Mouse (Mus musculus) thymus, adult 18-20 months (tissue): ENCODE measurements around the gene Doc2a.
A peak's percentile ranks its signal among the peaks of the same experiment; 100 is the strongest.

ENCODE experiments used
- DNase-seq, 2 experiments: peaks; one replicate each; pipeline ENCODE4 v3.0.0; 2022; ENCODE audit warnings: mixed read lengths in 2 of 2

Gene Doc2a

GRCm38 (mm10) chr7:126823940-126824339, 23.3 kb upstream of the Doc2a start:
- no peak for DNase-seq

DNA sequence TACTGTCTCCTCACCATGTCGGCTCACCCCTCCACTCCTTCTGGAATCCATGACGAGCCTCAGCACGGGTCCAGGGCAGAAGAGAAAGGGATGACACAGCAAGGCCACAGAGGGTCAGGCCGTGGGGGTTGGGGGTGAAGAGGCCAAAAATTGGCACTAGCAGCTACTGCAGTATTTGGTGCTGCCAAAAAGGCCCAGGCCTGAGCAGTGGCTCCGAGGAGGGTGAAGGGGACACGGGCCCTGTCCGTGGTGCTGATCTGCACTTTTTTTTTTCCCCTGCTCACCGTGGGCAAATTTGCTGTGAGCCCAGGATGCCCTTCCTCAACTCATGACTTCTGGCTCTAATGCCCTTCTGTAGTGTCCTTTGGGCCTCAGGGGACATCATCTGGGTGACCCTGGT, 21.8 kb upstream of the Doc2a start:
- no peak for DNase-seq

DNA sequence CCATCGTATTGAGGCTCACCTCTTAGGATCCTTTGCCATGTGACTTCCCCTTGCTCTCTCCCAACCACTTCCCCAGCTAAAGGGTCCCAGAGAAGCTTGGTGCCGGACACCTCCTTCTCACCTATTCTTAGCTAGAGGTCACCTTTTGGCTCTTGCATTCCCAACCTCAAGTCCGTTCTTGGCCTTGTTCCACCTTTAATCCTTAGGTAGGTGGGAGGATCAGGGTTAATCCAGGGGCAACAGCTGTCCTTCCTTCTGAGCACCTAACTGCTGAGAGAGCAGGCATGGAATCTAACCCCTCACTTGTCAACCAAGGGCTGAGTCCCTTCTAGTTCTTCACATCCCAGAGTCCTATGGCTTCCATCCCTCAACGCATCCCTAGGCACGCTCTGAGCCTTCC, 21.3 kb upstream of the Doc2a start:
- DNase-seq = no peak

DNA sequence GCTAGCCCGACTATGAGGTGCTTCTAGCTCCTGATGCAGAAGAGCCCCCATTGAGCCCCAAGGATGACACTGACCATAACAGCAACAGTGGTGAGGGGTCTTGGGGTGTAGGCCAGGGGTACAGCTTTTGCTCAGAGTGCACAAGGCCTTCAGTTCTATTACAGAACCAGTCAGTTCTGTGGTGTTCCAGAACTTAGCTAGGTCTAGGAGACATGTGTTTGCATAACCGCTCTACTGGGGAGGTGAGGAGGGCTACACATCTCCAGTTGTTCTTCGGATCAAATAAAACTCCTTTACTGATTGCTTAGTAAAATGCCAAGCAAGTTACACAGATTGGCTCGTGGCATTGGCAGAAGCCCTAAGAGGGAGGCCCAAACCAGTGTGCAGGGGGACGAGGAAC, 15.7 kb upstream of the Doc2a start, which contains the start of gene 4930451I11Rik:
TSS of gene 4930451I11Rik (minus strand) at position 101 of the 400 bp plus-strand sequence.
- no peak for DNase-seq

DNA sequence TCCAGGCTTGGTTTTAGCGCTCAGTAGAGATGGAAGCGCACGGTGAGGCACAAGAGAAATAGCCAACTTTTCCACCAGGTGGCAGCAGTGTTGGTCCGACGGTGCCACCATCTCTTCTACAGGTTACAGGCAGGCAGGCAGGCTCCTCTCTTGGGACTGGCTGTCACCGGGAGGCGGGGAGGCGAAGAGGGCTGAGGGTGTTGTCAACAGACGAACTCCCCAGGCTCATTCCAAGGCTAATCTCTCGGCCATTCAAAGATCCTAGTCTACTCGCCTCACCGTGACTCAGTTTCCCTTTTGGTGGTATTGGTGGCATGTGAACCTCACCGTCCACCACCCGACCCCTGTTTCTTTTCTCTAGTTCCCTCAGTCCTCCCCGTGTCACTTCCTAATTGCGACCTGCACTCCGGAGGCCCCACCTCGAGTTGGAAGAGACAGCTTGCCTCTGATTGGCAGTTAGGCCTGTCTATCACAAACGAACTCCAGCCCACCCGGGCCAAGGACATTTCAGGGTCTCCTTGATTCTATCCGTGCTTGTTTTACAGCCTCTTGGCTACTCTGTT, 15.1 kb upstream of the Doc2a start:
- peak; percentile 51 to 68 for DNase-seq

- DNase-seq = no peak
These were observed 13.9 kb upstream of the Doc2a start for GRCm38 (mm10) chr7:126833294-126833693.

DNA sequence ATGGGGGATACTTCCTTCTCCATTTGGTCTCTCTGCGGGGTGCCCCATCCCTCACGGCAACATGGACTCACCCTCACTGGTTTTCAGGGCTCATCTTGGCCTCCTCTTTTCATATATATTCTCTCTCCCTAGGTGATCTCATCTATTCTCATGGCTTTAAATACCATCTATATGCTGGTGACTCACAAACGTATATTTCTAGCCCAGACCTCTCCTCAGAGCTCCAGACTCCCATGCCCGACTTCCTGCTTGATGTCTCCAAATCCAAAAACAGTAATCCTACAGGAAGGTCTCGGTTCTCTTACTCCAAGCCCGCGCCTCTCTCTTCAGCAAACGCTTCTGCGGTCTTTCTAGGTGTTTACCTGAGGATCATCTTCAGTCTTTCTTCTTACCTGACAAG, 3.9 kb upstream of the Doc2a start:
- no peak for DNase-seq

DNA sequence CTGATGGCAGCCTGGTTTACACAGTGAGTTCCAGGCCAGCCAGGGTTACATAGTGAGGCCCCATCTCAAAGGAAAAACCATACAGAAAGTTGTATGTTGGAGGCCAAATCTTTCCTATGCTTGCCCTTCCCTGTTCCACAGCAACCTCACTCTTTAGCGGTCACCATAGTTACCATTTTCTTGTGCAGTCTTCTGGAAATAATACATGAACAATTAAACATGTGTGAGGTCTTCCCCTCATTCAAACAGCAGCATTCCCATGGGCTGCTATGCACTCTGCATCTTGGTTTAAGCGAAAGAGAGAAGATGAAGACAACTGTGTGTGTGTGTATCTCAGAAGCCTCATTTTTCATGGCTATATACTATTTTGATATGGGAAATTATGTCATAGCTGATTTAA, 1.7 kb upstream of the Doc2a start:
- DNase-seq = no peak

GRCm38 (mm10) chr7:126847421-126848398, 494 bp downstream of the Doc2a start:
- DNase-seq = no peak

DNA sequence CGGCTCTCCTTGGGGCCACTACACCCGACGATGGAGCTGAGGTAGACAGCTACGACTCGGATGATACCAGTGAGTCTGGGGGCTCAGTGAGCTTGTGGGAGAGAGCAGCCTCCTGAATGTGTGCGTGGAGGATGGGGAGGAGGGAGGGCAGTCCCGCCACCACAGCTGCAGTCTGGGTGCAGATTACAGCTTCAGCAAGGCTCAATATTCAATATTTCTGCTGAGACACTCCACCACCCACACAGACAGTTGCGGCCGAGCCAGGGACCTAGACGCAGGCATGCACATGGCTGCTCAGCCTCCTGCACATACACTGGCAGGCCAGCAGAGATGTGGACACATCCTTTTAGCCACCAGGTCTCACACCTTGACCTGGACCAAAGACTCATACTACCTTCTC, 1.6 kb downstream of the Doc2a start:
- no peak for DNase-seq

- DNase-seq = no peak
These were observed 2.9 kb downstream of the Doc2a start for GRCm38 (mm10) chr7:126850161-126850560.

DNA sequence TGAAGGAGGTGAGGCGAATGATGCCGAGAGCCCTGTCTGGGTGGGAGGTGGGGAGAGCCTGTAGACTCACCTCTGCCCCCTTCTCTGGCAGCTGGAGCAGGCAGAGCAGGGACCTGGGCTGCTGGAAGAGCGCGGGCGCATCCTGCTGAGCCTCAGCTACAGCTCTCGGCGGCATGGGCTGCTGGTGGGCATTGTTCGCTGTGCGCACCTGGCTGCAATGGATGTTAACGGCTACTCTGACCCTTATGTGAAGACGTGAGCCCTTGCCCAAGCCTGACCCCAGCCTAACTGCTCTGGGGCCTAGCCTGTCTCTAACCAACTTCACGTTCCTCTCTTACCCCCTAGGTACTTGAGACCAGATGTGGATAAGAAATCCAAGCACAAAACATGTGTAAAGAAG, 4.0 kb downstream of the Doc2a start:
- DNase-seq = no peak

DNA sequence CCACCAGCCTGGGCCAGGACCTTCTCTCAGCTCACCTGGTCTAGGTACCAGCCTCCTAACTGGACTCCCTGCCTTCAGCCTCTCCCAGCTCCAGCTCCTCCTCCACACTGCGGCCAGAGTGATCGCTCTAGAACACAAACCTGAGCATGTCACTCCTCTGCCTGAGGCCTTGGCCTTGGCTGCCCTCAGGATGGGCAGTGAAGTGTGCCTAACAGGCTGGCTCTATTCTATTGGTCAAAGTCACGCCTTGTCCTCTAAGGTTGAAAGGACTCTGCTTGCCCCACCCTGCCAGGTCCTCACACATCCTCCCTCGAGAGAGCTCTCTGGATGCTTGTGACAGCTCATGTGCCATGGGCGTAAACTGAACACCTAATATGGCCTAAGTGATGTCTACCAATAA, 6.2 kb downstream of the Doc2a start:
- no peak for DNase-seq

- no peak for DNase-seq
These were observed 8.4 kb downstream of the Doc2a start for GRCm38 (mm10) chr7:126855641-126856040.

- peak; percentile 44 to 57 for DNase-seq
These were observed 9.7 kb downstream of the Doc2a start for GRCm38 (mm10) chr7:126856741-126857420.

- no peak for DNase-seq
These were observed 13.8 kb downstream of the Doc2a start for GRCm38 (mm10) chr7:126860987-126861386.

DNA sequence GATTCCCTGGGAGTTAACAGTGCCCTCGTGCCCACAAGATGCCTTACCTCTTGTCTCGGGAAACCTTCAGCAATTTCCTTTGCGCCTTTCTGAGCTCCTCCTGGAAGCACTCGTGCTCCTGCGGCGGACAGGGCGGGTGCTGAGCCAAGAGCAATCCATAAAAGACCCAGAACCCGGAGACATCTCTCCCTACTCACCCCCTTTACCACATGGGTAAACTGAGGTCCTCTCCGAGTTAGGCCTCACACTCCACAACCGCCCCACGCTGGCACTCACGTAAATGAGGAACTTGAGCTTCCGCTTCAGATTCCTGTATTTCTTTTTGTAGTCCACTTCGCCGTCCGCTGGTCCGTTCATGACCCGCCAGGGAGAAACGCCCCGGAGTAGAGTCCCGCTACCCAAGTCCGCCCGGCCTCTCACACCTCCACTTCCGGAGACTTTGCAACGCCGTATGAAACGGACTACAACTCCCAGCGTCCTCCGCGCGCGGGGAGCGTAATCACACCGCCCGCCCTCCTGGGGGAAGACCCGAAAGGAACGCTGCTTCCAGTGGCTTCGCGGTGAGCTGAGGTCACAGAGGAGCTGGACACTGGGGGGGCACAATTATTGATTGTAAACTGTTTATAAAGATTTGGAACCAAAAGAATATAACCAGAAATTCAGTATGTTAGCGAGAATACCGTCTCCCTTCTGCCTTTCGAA, 14.4 kb downstream of the Doc2a start, which contains the start of gene Hirip3:
TSS of gene Hirip3 (plus strand) at position 544 of the 702 bp plus-strand sequence.
- DNase-seq = peak; percentile 88 to 94

- peak; percentile 84 to 88 for DNase-seq
These were observed 15.1 kb downstream of the Doc2a start, which contains the start of gene Ino80e for GRCm38 (mm10) chr7:126862147-126862784. Gene Ino80e (minus strand): TSS chr7:126862377.

- DNase-seq = no peak
These were observed 16.6 kb downstream of the Doc2a start for GRCm38 (mm10) chr7:126863791-126864190.

DNA sequence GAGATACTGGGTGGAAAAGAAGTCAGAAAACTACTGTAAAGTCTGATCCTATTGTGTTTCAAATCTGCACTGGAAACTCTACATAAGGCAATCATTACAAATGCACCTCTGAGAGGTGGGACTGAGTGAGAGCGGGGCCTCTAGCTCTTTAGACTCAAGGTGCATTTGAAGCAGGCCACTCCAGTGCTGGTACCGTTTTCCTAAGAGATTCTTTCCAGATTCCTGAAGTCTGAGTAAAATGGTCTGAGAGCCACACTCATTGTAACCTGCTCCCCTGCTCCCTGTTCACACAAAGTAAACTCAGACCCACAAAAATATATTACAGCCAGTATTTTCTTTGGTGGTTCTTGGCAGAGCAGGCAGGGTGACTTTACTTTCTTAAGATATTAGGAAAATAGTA, 20.3 kb downstream of the Doc2a start:
- DNase-seq = no peak

- DNase-seq = no peak
These were observed 20.8 kb downstream of the Doc2a start for GRCm38 (mm10) chr7:126868003-126868402.
